Mouse (Mus musculus) heart, embryonic 10.5 days (tissue): Measurements from ENCODE around the gene Adgra1. TPM values are rescaled to one million over a fixed set of nuclear protein-coding genes. Genes with fewer than 3 reads are reported as not detected.

Experiments
- DNase-seq: peaks from one replicate; pipeline ENCODE4 v3.0.0-alpha.2; 2017; ENCODE audit warnings: low spot score
- H3K27ac ChIP-seq: fragments of 300-500 bp; sonication (generic); 2 replicates; pipeline ENCODE4 v1.5.1; 2016; ENCODE audit warnings: mild to moderate bottlenecking
- H3K27me3 ChIP-seq: fragments of 300-500 bp; sonication (generic); 2 replicates; pipeline ENCODE4 v1.6.1; 2016; ENCODE audit warnings: mild to moderate bottlenecking; ENCODE audit not compliant: poor library complexity, insufficient read depth, severe bottlenecking
- H3K36me3 ChIP-seq: fragments of 300-500 bp; sonication (generic); 2 replicates; pipeline ENCODE4 v1.6.1; 2016; ENCODE audit warnings: mild to moderate bottlenecking, moderate library complexity
- H3K4me1 ChIP-seq: fragments of 300-500 bp; sonication (generic); 2 replicates; pipeline ENCODE4 v1.6.1; 2016; ENCODE audit warnings: mild to moderate bottlenecking
- H3K4me3 ChIP-seq: fragments of 300-500 bp; sonication (generic); 2 replicates; pipeline ENCODE4 v1.5.1; 2016; ENCODE audit warnings: mild to moderate bottlenecking, moderate library complexity
- H3K9me3 ChIP-seq: fragments of 300-500 bp; sonication (generic); 2 replicates; pipeline ENCODE4 v1.6.1; 2016; ENCODE audit warnings: mild to moderate bottlenecking, moderate library complexity
- WGBS: fragments of 180-500 bp; shearing (Covaris S2); methylation state at CpG from one replicate; pipeline ENCODE4 v1.1.7; 2016; 5-methylcytosine and 5-hydroxymethylcytosine counted together
- polyA plus RNA-seq: library from polyadenylated mRNA; unstranded; fragments of >200 nt; fragmentation: Nextera tagmentation; extraction: Ambion mirVana; gene quantifications from 2 replicates; pipeline ENCODE4 v1.2.1, GENCODE M21; 2016

The Adgra1 gene
- polyA plus RNA-seq, 1 experiment from 2014 or later, result 0.24 TPM

DNA sequence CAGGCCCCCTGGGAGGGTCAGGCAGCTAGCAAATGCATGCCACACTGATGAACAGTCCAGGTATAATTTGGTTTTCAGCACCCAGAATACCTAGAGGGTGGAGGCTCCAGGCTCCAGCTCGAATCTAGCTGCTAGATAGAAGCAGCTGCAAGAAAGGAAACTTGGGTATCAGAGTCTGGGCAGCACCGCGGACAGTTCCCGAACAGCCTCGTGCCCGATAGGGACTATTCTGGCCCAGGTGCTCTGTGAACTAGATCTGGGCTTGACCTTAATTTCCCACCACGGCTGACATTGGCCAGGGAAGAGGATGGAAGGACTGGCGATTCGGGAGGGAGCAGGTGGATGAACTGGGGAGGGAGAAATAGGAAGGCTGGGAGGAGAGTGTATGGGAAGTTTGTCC, 6.3 kb upstream of the Adgra1 start:
- H3K27me3 ChIP-seq, result peaks cover 17% of the 10 kb centered on the region
- DNase-seq, result no peak
- no peaks in the 10 kb centered on the region for H3K36me3 ChIP-seq
- H3K27ac ChIP-seq, result no peak overlapping the region
- H3K9me3 ChIP-seq, result no peaks in the 10 kb centered on the region
- H3K4me3 ChIP-seq, result no peak overlapping the region
- 0 out of 2 replicates have a peak, but pooled peaks cover under 1% of the 10 kb centered on the region for H3K4me1 ChIP-seq
- WGBS, result 4% methylated on average over 9 of the region's 9 CpGs

DNA sequence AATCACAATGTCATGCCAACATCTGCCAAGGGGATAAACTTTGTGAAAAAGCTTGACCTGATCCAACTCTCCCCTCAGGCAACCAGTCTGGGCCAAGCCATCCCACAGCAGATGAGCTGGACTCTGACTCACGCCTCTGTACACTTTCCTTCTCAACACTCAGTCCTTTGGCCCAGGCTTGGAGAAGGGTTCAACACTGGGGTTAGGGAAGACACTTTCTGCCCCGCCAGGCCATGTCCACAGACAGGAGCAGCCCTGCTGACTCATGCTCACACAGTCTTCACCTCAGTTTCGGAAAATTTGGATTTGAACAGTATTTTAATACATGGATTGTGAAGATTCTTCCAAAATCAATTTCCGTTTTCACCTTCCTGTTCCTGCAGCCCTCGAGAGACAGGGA, 442 bp upstream of the Adgra1 start:
- Histone ChIP-seq H3K27me3 (peaks cover 66% of the 10 kb centered on the region), H3K4me1 (peaks cover 14% of the 10 kb centered on the region), H3K27ac (no peak overlapping the region), H3K4me3 (peak overlapping the region; percentile 40), H3K36me3 (no peaks in the 10 kb centered on the region), H3K9me3 (no peaks in the 10 kb centered on the region)
- 31% methylated on average over 5 of the region's 5 CpGs for WGBS
- no peak for DNase-seq

DNA sequence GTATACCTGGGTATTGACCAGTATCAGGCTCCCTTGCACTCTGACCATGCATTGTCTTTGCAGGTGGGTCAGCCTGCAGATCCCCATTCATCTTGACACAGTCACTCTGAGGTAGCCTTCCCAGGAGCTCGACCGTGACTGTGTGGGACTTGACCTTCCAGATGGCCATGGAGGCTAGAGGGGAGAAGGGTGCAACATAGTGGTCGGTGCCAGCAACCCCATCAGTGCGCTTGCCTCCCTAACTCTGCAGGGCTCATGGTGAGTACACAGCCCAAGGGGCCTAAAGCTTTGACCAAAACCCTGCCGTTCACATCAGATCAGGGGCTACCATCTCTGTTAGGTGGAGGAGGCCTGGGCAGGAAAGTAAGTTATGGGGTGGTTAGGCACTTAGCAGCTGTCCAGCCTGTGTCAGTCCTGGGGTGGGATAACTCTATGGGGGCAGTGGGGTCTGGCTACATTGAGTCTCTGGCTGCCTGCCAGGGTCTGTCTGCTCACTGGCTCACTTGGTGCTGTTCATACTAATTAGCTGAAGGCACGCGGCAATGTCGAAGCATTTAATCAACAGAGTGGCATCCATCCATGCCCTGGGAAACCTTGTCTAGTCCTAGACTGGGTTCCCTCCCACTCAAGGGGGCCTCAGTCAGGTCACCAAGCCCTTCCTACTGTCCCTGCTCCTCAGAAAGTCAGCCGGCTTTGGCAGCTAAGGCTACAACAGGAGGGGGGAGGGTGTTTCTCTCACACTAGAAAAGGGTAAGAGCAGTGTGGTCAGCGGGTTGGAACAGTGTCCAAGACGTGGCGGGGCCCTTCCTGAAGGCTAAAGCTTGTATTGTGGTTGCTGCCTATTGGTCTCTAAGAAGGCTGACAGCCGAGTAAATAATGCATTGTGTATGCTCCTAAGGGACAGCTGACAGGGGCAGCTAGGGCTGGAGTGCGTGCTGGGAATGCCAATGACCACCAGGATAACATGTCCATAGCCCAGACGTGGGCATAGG, 1.5 kb downstream of the Adgra1 start:
- Histone ChIP-seq H3K36me3 (no peaks in the 10 kb centered on the region), H3K4me3 (no peak overlapping the region), H3K27me3 (peaks cover 60% of the 10 kb centered on the region), H3K9me3 (no peaks in the 10 kb centered on the region), H3K4me1 (peaks cover 14% of the 10 kb centered on the region), H3K27ac (no peak overlapping the region)
- WGBS, result 74% methylated on average over 15 of the region's 15 CpGs
- no peak for DNase-seq

DNA sequence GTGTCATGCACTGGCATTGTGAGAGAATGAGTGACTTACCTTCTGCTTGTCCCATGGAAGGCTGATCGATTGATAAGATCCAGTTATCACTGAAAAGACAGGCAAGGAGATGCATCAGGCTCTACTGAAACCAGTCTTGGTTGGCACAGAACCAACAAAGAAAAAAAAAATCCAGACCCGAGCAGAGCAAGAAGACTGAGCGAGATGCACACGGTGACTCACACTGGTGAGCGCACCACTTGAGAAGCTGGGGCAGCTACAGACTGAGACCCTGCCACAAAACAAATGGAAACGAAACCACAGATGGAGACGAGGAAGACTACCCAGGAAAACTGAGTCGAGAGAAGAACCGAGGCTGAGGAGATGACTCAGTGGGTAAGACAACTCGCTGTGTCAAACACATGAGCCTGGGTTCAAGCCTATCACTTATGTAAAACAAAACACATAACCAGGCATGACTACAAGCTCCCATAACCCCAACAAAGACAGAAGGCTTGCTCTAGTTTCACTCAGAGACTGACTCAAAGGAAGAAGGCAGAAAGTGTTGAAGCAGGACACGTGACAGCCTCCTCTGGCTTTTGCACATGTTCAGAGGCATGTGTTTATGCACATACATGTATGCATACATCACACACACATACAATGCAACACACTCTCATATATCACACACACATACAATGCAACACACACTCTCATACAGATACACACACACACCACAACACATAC, 6.6 kb downstream of the Adgra1 start:
- H3K4me3 ChIP-seq, result no peak overlapping the region
- no peak for DNase-seq
- no peaks in the 10 kb centered on the region for H3K9me3 ChIP-seq
- 83% methylated on average over 11 of the region's 11 CpGs for WGBS
- no peak overlapping the region for H3K27ac ChIP-seq
- H3K27me3 ChIP-seq, result peaks cover 25% of the 10 kb centered on the region
- no peaks in the 10 kb centered on the region for H3K36me3 ChIP-seq
- H3K4me1 ChIP-seq, result 0 out of 2 replicates have a peak, but pooled peaks cover 7% of the 10 kb centered on the region

DNA sequence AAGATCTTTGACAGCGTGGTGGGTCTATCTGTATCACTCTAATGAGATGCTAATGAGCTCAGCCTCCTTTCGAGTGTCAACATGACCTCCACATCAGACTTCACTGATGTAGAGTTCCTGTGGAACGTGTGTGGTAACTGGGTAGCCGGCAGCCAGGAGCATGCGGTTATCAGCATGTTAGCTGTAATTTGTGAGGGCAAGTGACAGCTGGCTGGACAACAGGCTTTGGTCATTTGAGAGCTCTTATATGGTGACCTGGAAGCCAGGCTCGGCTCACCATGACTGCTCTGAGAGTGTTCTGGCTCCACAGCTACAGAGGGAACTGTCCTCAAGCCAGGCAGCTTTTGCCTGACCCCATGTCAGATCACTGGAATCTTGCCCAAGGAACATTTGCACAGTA, 8.4 kb downstream of the Adgra1 start:
- no peak for DNase-seq
- Histone ChIP-seq H3K9me3 (no peaks in the 10 kb centered on the region), H3K36me3 (no peaks in the 10 kb centered on the region), H3K4me3 (no peak overlapping the region), H3K27me3 (peaks cover 7% of the 10 kb centered on the region; the same call in 1 of the 2 replicates), H3K4me1 (0 out of 2 replicates have a peak, but pooled peaks cover 7% of the 10 kb centered on the region), H3K27ac (no peak overlapping the region)
- WGBS, result 53% methylated on average over 6 of the region's 6 CpGs

DNA sequence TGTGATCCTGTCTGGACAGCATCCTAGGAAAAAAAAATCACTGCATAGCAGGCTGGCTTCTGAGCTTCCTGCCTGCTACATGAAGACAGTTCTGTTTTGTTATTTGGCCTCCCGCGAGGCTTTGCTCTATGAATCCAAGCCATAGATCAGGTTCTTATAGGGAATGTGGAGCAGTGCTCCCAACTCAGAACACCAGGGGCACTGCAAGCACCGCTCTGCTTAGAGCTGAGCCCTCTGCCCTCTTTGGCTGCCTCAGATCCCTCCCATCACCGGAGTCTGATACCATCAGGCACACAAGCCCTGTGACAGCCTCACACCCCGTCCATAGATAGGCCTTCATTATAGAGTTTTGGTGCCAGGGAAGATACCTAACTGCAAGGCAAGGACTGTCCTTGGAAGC, 9.2 kb downstream of the Adgra1 start:
- peaks cover 6% of the 10 kb centered on the region; the same call in 1 of the 2 replicates for H3K27me3 ChIP-seq
- WGBS, result 47% methylated on average over 5 of the region's 5 CpGs

DNA sequence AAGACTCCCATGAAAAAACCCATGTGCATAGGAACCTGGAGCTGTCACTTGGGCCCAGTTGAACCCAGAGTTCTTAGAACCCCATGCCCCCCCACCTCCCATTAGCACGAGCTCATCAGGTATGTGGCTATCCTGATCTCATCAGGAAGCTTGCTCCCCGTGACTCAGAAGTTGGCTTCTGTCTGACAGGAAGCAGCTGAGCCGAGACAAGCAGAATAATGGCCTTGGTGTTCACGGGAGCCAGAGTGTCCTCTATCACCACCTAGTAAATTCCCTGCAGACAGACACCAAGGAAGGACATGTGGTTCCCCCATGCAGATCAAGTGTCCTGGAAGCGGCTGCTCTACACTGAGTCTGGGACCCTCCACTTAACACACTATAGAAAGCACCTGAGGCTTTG, 9.8 kb downstream of the Adgra1 start:
- H3K4me1 ChIP-seq, result 0 out of 2 replicates have a peak, but pooled peaks cover 7% of the 10 kb centered on the region
- WGBS, result 35% methylated on average over 5 of the region's 5 CpGs

More for the DNA sequence above, 9.2 kb downstream of the Adgra1 start:
- DNase-seq, result no peak
- H3K4me1 ChIP-seq, result 0 out of 2 replicates have a peak, but pooled peaks cover 7% of the 10 kb centered on the region
- H3K27ac ChIP-seq, result no peak overlapping the region
- no peaks in the 10 kb centered on the region for H3K36me3 ChIP-seq
- no peak overlapping the region for H3K4me3 ChIP-seq
- no peaks in the 10 kb centered on the region for H3K9me3 ChIP-seq

DNA sequence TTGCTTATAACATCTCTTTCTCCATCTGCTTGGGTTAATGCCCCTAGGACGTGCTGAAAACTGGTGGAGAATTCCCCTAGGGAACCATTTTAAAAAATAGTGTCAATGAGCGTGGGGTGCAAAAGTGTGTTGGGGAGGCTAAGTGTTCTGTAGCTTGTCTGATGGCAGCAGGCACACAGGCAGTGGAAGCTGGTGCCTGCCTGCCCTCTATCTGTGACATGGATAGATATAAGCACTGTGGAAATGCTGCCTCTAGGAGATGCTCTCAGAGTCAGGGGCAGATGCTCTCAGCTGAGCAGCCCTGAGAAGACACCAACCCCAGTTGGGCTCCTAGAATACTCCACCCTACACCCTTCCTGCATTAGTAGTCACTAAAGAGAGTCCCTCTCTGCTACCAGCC, 11.1 kb downstream of the Adgra1 start:
- H3K36me3 ChIP-seq, result no peaks in the 10 kb centered on the region
- H3K27me3 ChIP-seq, result peaks cover 6% of the 10 kb centered on the region; the same call in 1 of the 2 replicates
- H3K4me3 ChIP-seq, result no peak overlapping the region
- WGBS, result 68% methylated on average over 2 of the region's 2 CpGs
- H3K9me3 ChIP-seq, result no peaks in the 10 kb centered on the region
- no peak for DNase-seq
- no peak overlapping the region for H3K27ac ChIP-seq
- 0 out of 2 replicates have a peak, but pooled peaks cover 7% of the 10 kb centered on the region for H3K4me1 ChIP-seq

More for the DNA sequence above, 9.8 kb downstream of the Adgra1 start:
- peaks cover 6% of the 10 kb centered on the region; the same call in 1 of the 2 replicates for H3K27me3 ChIP-seq
- DNase-seq, result no peak
- no peaks in the 10 kb centered on the region for H3K36me3 ChIP-seq
- no peak overlapping the region for H3K4me3 ChIP-seq
- no peak overlapping the region for H3K27ac ChIP-seq
- H3K9me3 ChIP-seq, result no peaks in the 10 kb centered on the region

DNA sequence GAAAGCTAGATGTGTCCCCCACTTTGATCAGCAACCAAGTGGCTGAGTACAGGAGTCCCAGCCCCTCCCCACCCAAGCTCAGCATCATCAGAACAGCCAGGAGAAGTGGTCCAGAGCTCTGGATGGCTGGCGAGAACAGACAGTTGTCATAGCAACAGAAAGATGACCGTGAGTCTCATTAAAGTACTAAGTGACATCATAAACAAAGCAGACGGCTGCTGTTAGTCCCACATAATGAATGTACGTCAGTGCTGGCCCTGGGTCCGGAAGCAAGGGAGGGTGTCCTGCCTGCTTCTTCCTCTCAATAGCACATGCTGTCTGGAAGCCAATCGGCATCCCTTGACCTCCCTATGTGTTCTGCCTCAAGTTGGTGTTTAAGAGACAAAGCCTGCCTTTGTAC, 16.2 kb downstream of the Adgra1 start:
- no peaks in the 10 kb centered on the region for H3K9me3 ChIP-seq
- no peak for DNase-seq
- H3K4me3 ChIP-seq, result no peak overlapping the region
- peaks cover 20% of the 10 kb centered on the region for H3K27me3 ChIP-seq
- WGBS, result 47% methylated on average over 6 of the region's 6 CpGs
- H3K27ac ChIP-seq, result no peak overlapping the region
- no peaks in the 10 kb centered on the region for H3K4me1 ChIP-seq
- H3K36me3 ChIP-seq, result no peaks in the 10 kb centered on the region

DNA sequence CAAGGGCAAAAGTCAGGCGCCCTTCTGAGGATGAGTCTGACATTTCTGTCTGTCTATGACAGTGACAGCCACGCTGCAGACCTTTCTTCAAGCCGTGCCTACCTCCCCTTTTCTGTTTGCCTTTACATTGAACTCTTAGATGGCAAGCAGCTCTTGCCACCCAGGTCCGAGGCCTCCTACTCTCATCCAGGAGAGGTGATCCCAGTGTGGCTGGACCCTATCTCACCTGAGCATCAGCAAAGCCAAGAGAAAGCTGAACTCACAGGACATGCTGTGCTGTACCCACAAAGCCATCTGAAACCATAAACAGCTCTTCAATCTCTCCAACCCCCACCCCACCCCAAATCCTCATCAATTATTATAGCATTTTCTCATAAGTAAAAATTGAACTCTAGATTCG, 16.7 kb downstream of the Adgra1 start:
- Histone ChIP-seq H3K9me3 (no peaks in the 10 kb centered on the region), H3K4me3 (no peak overlapping the region), H3K36me3 (no peaks in the 10 kb centered on the region), H3K4me1 (no peaks in the 10 kb centered on the region), H3K27ac (no peak overlapping the region), H3K27me3 (peaks cover 16% of the 10 kb centered on the region)
- WGBS, result 72% methylated on average over 5 of the region's 5 CpGs
- DNase-seq, result no peak

DNA sequence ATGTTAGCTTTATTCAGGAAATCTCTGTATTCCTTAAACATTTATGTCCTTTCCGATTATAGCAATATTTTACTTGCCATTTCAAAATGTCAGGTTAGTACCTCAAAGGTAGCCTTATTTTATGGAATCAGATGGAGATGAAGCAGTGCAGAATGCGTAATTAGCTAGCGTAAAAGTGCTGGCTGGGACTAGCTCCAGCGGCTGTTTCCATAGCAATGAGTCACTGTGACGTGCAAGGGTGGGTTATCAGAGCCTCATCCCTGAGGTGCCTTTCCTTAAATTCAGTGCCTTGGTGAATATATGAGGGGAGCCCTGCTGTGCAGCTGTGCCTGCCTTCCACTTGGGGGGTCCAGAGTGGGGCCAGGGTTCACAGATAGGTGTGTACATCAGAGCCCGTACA, 17.1 kb downstream of the Adgra1 start:
- H3K4me3 ChIP-seq, result no peak overlapping the region
- H3K9me3 ChIP-seq, result no peaks in the 10 kb centered on the region
- H3K36me3 ChIP-seq, result no peaks in the 10 kb centered on the region
- WGBS, result 73% methylated on average over 6 of the region's 6 CpGs
- DNase-seq, result no peak
- peaks cover 16% of the 10 kb centered on the region for H3K27me3 ChIP-seq
- H3K4me1 ChIP-seq, result no peaks in the 10 kb centered on the region
- no peak overlapping the region for H3K27ac ChIP-seq

DNA sequence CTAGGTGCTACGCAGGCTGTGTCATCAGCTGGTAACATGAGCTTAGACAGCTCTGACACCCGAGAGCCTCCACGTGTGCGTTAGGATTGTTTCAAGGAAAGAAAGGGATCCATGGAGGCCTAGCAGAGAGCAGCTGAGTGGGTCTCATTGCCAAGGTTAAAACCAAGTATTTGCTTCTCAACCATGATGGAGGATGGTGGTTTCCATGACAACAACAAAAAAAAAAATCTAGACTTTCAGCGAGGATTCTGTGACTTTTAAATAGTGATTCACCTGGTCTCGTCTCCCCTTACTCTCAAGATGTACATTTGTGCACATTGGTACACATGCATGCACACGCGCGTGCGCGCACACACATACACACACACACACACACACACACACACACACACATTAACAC, 21.3 kb downstream of the Adgra1 start:
- WGBS, result 83% methylated on average over 11 of the region's 11 CpGs
- no peaks in the 10 kb centered on the region for H3K4me1 ChIP-seq
- H3K36me3 ChIP-seq, result no peaks in the 10 kb centered on the region
- peaks cover 16% of the 10 kb centered on the region for H3K27me3 ChIP-seq
- no peaks in the 10 kb centered on the region for H3K9me3 ChIP-seq
- no peak overlapping the region for H3K27ac ChIP-seq
- no peak overlapping the region for H3K4me3 ChIP-seq
- DNase-seq, result no peak

DNA sequence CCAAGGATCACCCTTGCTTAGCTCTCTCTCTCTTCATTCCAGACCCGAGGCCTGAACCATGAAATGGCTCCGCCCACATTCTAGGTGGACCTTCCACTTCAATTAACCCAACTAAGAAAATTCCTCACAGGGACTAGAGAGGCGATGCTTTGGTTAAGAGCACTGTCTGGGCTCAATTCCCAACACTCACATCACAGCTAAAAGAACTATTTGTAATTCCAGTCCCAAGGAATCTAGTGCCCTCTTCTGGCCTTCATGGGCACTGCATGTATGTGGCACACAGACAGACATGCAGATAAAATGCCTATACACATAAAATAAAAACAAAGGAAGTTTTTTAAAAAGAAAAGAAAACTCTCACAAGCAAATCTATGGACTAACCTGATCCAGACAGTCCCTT, 27.4 kb downstream of the Adgra1 start:
- no peak for DNase-seq
- no peak overlapping the region for H3K27ac ChIP-seq
- no peaks in the 10 kb centered on the region for H3K36me3 ChIP-seq
- H3K4me3 ChIP-seq, result no peak overlapping the region
- no peaks in the 10 kb centered on the region for H3K4me1 ChIP-seq
- no peaks in the 10 kb centered on the region for H3K27me3 ChIP-seq
- no peaks in the 10 kb centered on the region for H3K9me3 ChIP-seq
- WGBS, result 34% methylated on average over 3 of the region's 3 CpGs
